Mouse (Mus musculus) kidney, postnatal 4 days (tissue): ENCODE measurements around the gene Cmc4.

Experiments used
- DNase-seq, 2 experiments: peaks; one replicate each; pipeline ENCODE4 v3.0.0; 2021; ENCODE audit warnings: mixed read lengths in 2 of 2

The Cmc4 gene

GRCm38 (mm10) chrX:75415936-75416785 is at the start of gene Cmc4, which contains the start of the genes Mtcp1 and Brcc3:
Gene Cmc4 (minus strand): TSS chrX:75416584.
Gene Mtcp1 (minus strand): TSS chrX:75416588.
Gene Brcc3 (plus strand): TSS chrX:75416628.
- peak; percentile 84 to 93 for DNase-seq

DNA sequence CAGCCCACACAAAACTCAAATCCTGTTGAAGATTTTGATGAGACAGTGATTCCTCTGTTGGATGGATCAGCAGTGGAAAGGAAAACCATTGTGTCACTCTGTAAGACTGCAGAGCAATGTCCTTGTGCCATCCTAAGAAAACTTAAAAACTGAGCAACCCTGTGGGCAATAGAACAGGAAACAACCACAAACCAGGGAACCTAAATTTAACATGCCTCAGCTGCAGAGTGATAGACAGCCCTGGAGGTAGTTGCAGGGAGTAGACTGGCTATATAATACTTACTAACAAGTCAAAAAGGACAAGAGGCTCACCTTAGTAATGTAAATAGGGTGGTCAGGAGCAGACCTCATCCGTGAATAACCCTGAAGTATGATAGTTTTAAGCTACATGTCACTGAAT is 38.2 kb upstream of the Cmc4 start:
- no peak for DNase-seq

GRCm38 (mm10) chrX:75409711-75410110 is 6.7 kb downstream of the Cmc4 start:
- DNase-seq = no peak

DNA sequence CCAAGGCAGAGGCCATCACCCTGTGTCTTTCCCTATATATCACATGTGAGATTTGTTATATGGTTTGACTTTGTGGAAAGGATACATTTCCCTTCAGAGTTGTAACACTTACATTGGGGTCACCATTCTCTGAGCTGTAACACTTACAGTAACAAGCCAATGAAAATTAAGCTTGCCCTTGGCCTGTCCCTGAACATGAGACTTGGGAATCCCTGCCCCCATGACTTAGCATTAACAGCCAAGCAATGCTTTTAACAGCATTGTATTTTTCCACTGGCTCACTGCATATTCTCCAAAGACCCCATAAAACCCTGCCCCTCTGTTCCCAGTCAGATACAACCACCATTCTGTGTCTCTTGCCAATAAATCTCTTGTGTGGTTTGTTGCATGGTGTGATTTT is 13.0 kb downstream of the Cmc4 start:
- DNase-seq = no peak

DNA sequence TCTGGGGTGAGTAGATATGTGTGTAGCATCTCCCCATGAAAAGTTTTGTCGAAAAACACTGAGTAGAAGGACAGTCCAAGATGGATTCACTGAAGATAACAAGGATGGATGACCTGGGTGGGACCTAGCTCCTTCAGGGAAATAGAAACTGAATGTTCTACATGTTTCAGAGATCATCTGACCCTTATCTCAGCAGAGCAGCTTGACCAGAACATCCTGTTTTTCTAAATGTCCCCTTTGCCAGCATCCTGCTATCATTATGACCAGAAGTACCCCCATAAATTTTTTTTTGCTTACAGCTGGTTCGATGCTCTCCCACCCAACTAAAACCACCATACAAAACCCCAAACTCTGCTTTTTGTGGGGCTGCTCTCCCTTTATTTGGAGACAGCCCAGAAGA is 13.7 kb downstream of the Cmc4 start:
- DNase-seq = no peak

GRCm38 (mm10) chrX:75399471-75399870 is 16.9 kb downstream of the Cmc4 start:
- DNase-seq = no peak

DNA sequence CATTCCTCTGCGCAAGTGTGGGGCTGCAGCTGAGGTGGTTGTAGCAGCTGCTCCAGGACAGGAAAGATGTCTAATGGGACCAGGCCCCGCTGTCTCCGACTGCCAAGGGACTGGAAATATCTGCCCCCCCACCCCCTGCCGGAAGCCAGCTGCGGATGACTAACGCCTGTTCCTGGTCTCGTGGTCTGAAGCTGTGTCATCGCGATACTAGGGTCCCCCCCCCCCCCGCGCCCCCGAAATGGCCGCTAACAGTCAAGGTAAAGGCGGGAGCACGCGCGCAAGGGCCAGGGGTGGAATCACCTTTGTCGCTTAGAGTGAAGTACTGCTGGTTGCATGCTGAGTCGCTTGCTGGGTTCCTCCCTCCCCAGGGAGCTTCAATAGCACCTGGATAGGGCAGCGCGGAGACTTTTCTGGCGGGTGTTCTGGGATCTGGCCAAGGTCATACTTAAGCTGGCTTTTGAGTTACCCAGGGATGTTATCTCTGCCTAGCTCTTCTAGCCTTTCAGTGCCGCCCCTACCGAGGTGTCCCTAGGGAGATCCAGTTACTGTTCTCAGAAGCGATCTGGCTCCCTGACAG is 34.1 kb downstream of the Cmc4 start, which contains the start of the genes Fundc2 and F8:
Gene Fundc2 (plus strand): TSS at position 205 of the 577 bp plus-strand sequence.
Gene F8 (minus strand): TSS at position 421 of the 577 bp plus-strand sequence.
- DNase-seq = peak; percentile 81 to 85

- DNase-seq = no peak
Observed at GRCm38 (mm10) chrX:75381699-75382098, 34.7 kb downstream of the Cmc4 start.

DNA sequence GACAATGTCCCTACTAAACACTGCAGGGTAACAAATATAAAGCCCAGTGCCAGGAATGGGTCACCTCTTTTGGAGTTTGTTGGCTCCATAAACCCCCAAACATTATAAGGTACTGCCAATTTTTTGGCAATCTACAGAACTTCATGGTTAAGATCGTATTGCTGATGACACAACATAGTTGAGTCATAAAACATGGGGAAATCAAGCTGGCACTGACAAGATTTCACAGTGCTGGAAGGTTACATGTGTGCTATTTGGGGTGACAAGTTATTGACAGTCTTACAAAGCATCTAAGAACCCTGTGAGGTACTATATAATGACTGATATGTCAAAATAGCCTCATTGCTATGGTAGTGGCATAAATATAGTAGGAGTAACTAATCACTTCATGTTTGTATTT is 35.2 kb downstream of the Cmc4 start:
- no peak for DNase-seq

- no peak for DNase-seq
Observed at GRCm38 (mm10) chrX:75376815-75377214, 39.6 kb downstream of the Cmc4 start.

- DNase-seq = no peak
Observed at GRCm38 (mm10) chrX:75372666-75373425, 43.5 kb downstream of the Cmc4 start.

- peak in 1 of 2 experiments; percentile 17 for DNase-seq
Observed at GRCm38 (mm10) chrX:75370197-75370596, 46.2 kb downstream of the Cmc4 start.
